Mouse (Mus musculus) retina, postnatal 1 day (tissue): ENCODE data around the gene Shld2.
A peak's percentile ranks its signal among the peaks of the same experiment; 100 is the strongest.
"Not testable (repeated sequence)": the region's sequence is repeated elsewhere in the genome, so short reads cannot be mapped to it uniquely, and the experiment has no call there.

ENCODE experiments used
- DNase-seq: peaks from one replicate; pipeline ENCODE4 v3.0.0-alpha.2; 2012

Gene Shld2

DNA sequence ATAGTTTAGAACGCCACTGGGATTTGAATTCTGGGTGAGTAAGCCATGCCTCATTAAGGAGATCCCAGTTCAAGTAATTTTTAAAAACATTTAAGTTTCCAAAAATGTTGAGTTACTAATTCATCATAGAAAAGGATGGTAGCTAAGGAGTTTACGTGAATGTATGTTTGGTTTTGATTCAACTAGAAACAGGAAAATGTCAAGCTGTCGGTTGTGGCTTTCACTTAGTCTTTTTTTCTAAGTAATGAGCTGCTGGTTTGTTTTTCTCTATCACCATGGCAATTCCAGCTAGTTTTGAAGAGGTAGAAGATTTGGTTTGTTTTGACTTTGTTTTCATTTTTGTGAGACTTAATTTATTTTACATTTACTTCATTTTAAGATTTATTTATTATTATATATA, 7.1 kb upstream of the Shld2 start:
- DNase-seq, result no peak

DNA sequence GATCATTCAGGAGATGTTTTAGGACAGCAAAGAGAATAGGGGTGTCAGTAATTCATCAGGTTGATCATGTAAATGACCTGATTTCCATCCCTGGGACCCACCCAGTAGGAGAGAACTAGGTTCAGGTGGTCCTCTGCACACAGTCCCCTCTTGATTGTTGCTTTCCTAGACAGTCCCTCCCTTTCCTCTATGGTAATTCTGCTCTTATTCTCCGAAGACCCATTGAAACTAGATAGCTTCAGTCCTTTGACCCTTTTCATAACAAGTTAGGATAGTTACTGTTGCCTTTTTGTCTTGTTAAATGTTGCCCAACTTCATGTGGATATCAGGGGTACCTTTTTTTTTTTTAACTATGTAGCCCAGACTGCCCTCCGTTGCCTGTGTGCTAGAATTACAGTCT, 6.1 kb upstream of the Shld2 start:
- DNase-seq, result no peak

DNA sequence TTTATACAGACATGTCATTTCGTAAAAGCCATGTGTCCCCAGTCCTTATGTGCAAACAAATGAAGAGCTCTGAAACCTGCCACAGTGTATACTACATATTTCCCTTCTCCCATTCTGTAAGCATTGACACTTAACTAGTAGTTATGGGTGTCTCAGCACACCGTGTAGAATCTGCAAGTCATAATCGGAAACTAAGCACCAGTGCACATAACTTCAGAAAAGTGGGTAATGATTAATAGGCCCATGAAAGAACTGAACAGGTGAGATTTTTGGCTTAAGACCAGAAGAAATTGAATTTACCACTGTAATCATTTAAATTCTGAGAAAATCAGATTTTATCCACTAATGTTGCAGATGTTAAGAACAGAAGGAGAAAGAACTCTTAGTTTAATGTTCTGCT, 4.5 kb upstream of the Shld2 start:
- DNase-seq, result no peak

DNA sequence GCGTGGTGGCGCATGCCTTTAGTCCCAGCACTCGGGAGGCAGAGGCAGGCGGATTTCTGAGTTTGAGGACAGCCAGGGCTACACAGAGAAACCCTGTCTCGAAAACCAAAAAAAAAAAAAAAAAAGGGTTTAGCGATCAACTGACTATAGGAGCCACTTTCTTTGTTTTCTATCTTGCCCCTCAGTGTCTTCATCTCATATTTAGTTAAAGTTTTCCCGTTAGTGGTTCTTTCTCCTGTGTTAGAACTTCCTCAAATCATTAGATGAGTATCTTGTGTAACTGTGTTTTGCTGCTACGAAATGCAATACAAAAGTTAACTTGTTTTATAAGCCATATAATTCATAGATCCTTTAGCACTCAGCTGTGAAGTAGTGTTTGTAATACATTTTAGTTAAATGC, 4.1 kb upstream of the Shld2 start:
- not testable (repeated sequence) for DNase-seq

DNA sequence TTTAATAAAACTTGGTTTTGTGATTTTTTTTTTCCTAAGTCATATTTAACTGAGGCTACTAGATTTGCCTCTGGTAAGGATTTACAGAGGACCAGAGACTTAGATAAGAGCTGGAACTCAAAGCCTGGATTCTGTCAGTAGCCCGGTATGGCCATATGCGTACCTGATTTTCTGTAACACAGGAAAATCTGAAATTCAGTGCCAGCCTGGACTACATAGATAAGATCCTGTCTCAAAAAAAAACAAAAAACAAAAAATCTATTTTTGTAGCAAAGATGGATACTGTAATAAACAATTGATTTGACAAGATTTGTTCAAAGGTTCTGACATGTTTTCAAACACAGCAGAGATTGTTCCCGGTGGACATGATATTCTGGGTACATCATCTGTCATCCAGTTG, 3.3 kb upstream of the Shld2 start:
- no peak for DNase-seq

DNA sequence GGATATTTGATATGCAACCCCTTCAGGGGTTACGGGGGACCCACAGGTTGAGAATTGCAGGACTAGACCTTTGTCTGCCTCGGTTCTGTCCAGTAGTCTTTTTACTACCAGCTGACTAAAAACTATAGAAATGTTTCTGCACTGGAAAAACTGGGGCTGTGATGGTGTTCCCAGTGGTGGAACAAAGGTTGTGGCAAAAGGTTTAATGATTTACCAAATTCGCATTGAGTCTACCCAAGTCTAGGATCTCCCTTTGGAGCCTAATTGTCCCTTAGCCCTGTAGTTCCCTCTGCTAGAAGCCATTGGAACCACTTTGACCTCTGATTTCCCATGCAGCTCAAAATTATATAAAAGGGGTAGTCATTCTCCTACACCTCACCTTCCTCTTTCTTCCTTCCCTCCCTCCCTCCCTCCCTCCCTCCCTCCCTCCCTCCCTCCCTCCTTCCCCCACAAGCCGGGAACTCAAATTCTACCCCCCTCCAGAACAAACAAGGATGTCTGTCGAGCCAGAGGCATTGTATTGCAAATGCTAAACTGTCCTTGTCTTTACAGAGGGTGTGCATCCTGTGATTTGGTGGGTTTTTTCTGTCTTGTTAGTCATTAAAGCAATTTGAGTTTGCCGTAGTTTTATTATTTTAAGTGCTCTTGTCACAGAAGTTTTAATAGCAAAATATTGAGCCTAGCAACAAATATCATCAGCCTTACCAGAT, 2.2 kb upstream of the Shld2 start:
- DNase-seq, result peak; percentile 14

DNA sequence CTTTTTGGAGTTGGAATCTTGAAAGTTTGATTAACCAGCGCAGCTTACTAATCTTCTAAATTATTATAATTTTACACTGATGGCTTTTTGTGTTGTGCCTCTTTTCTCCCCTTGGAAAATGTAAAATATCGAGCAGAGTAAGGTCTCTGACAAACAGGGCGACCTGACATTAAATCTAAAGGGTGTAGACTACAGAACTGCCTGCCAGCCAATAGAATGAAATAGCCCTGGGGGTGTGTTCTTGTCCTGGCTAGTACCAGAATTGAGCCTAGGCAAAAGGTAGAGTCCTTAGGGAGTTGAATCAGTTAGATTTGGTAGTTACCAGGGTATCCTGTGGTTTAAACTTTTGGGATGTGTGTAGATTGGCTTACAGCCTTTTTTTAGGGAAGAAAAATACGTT, 1.4 kb upstream of the Shld2 start:
- peak; percentile 6 for DNase-seq

DNA sequence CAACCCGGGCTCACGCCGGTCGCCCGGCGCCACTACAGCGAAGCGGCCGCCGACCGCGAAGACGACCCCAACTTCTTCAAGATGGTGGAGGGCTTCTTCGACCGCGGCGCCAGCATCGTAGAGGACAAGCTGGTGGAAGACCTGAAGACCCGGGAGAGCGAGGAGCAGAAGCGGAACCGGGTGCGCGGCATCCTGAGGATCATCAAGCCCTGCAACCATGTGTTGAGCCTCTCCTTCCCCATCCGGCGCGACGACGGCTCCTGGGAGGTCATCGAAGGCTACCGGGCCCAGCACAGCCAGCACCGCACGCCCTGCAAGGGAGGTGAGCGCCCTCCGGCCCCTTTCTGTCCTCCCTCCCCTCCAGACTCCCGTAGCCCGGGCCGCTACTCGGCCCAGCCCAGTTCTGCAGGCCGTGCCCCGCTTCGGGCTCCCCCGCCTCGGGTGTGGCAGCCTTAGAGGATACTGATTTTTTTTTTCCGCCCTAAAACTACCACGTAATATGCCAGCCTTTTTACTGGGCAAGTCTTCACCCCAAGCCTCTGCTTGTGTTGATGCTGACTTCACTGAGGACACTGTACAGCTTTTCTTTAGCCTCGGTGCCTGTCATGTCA, 833 bp upstream of the Shld2 start:
- peak; percentile 69 for DNase-seq

DNA sequence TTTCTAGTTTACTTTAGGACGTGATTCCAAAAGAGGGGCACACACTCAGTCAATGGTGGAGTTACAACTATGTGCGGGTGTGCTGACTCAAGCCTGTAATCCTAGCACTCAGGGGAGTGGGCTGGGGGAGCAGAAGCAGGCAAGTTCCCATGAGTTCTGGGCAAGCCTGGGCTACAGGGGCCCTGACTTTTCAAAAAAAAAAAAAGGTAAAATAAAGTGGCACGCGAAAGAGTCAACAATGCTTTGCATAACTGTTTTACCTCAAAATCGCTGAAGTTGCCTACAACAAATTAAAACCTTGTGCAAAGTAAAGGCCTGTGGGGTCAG, 423 bp downstream of the Shld2 start:
- no peak for DNase-seq

DNA sequence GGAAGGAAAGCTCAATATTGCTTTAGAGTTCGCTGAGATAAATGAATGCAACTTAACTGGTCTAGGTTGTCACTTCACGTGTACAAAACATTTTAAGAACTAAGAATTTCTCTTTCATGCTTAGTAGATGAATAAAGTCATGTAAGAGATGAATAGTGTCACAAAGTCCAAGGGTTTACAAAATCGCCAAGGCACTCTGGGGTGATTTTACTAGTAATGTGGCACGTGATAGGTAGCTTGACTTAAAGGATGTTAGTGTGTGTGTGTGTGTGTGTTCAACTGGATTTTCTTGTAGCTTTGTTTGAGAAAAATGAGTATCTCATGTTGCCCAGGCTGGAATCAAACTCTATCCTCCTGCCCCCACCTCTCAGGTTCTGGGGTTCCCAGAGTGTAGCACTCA, 1.0 kb downstream of the Shld2 start:
- no peak for DNase-seq

DNA sequence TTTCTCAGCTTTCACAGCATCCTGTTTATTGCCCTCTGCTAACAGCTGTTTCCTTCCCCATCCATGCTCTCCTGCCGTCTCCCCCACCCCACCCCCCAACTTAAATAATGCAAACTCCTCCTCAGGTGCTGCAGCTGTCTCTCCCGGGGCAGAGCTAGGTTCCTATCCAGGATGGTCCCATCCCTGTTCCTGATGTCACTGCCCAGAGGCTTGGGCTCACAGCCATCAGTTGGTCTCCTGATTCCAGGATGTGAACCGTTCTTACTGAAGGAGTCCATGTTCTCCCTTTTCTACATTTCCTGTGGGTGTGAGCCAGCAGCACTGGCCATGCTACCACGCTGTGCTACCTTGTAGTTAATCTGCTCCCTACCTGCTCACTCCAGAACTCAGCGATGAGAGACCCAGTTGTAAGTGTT, 7.0 kb downstream of the Shld2 start:
- no peak for DNase-seq

DNA sequence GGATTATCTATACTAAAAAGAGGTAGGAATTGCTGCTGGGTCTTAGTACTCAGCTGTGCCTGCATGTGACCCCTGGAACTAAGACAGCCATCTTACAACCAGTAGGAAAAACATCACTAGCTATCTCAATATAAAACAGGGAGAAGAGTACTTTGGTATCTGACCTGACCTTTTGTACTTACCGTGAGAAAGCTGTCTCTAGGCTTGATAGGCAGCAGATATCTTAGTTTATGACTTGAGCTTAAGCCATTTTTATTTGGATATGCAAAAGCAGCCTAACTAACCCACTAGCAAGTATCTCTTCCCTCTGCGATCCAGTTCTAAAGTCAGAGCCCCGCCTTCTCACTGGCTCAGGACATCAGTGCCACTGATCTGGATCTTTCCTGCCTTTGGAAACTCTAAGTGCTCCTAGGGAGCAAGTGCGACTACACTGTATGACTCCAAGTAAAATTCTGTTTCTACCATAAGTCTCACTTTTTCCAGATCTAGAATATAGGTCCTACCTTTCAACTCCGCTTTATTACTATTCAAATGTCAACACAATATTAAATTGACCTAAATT, 7.5 kb downstream of the Shld2 start:
- no peak for DNase-seq

DNA sequence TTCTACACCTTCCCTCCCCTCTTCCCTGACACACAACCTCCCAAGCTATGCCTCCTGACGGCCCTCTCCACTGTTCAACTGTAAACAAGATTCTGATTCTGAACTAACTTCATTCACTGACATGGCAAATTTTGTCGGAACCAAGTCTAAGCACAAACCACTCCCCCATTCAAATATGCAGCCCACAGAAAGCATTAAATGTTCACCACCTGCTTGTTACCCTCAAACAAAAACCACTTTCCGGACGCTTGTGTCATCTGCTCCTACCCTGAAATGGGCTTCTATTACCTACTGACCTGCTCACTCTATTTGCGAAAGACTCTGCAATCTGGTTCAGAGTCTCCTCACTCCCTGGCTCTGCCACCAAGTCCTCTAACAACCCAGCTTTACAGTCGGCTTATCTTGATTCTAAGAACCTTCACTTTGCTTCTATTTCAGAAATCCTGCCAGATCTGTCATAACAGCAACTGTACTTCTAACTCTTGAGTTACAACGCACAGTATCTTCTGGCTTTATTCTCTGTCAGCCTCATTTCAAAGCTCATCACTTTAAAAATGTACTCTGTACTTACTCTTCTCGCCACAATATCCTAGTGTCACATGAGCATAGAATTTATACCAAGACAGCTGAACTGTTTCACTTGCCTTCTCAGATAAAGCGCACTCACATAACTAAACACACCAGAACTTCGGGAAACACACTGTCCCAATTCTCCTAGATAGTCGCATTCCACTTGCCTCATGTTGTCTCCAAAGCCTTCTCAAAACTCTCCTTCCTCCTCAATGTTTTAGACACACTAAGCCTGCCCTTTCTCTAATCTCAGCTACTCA, 11.2 kb downstream of the Shld2 start:
- DNase-seq, result no peak

DNA sequence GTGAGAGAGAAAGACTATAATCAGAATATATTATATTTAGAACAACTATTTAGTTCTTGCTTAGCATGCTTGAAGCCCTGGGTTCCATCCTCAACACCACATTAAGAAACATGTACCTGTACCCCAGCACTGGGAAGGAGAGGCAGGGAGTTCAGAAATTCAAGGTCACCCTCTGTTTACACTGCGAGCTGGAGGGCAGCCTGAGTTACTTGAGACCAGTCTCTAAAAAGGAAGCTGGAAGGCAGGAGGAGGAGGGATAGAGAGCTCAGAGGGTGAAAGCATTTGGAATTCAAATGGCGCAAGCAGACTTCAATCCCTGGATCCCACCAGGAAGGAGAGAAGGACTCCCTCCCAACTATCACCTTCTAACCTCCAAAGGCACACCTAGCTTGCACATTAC, 12.7 kb downstream of the Shld2 start:
- DNase-seq, result no peak

DNA sequence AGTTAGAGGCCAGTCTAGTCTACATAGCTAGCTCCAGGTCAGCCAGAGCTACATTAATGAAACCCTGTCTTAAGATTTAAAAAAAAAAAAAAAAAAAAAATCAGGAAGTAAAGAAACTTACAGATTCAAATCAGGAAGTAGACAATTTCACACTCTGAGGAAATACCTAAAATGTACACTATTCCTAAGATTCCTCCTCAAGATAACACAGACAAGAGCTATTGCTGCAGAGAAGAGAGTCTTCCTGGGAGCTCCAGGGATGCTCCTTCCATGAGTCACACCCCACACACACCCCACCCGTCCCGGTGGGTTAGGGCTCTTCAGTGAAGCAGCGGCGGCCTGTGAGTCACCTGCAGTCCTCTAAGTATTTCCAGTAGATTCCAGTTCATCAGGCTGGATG, 13.3 kb downstream of the Shld2 start:
- DNase-seq, result no peak

DNA sequence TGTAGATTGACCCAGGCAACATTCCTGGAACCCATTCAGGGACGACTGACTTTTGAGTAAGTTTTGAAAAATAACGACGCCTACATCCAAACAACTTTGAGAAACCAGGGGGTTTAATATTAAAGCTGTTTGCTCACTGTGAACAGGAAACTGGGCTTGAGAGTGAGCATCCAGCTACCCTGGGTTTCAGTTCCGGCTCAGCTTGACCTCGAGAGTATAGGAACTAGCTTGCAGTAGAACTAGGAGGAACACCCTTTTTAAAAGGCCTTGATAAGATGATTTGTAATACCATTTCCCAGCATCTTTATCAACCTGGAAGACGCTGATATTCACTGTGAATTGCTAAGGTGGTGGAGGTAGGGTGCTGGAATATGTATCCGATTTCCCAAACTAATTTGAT, 13.9 kb downstream of the Shld2 start:
- DNase-seq, result no peak

DNA sequence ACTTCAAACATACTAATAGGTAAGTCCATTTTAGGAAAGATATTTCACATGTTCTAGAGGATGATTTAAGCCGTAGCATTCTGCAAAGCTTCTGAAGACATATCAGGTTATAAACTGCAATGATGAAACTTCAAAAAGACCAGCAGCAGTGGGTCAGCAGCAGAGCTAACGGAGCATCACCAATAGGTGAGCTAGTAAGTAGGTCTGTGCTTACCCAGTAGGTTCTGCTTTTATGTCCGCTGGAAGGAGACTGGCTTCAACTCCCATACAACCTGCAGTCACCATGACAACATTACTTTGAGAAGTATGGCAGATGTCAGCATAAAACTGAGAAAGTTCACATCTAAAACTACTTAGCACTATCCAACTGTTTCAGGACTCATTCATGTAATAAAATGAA, 16.7 kb downstream of the Shld2 start:
- DNase-seq, result no peak

DNA sequence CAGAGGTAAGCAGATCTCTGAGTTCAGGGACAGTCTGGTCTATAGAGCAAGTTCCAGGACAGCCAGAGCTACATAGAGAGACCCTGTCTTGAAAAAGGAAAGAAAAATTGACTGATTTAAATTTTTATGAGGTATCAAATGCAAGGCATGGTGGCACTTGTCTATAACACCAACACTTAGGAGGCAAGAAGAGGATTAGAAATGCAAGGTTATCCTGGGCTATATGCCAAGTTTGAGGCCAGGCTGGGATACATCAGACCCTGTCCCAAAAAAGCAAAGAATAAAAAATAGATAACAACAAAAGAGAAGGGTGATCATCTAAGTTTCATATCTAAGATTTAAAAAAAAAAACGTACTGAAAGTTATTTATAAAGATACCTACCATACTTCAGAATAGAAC, 20.1 kb downstream of the Shld2 start:
- DNase-seq, result no peak

DNA sequence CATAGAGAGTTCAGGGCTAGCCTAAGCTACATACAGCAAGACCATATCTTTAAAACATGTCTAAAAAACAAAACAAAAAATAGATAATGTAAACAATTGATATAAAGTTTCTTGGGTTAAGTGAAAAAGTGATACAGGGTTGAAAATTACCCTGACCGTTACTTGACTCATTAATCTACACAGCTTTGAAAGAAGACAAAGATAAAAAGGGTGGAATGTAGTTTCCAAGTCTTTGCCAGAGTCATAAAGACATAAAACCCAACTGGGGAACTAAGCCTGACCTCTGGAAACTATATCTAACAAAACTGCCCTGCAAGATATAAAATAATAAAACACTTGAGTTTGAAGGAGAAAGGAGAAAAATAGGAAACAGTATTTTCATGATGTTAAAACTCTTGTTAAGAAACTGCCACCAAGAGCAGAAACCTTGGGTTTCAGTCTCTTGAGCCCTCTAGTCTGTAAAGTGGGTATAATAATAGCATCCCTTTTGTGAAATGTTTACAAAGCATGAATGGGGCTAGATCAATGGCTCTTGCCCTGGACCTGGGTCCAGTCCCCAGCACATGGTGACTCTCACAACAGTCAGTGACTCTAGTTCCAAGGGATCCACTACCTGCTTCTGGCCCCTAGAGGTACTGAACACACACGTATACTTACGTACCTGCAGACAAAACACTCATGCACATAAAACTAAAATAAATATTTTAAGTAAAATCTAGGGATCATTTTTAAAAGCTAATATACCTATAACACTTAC, 20.9 kb downstream of the Shld2 start:
- no peak for DNase-seq

DNA sequence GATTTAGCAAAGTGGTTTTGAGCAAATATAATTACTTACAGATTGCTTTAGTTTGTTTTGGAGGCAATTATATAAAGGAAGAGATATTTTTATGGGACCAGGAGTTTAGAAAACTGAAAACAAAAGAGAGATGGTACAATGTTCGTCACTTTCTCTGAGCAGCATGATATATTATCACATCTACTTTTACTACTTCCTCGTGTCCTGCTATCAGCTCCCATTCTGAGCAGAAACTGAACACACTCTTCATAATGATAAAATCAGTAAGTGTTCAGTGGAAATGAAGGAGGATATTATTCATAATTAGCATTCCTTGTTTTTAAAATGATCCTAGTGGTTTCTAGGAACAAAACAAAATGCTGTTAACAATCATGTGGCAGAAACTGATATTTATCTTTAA, 21.9 kb downstream of the Shld2 start:
- no peak for DNase-seq

DNA sequence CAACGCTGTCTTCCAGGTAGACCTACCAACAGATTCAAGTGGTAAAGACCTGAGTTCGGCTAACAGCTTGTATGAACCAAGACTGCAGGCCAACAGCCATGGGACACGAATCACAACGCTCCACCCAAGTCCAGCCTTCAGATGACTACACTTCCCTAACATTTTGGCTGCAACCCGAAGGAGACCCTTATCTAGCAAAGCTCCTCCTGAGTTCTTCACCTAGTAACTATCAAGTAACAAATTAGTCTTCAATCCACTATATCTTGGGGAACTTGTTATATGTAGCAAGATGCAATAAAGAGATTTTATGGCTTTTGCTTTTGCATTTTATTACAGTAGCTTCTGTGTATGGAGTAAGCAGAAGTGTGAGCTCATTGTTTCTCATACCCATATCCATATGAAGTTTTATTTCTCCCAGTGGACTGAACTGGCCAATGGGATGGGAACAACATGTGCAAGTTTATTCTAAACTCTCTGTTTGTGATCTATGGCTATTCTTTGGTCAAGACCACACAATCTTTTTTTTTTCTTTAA, 28.5 kb downstream of the Shld2 start:
- DNase-seq, result no peak

DNA sequence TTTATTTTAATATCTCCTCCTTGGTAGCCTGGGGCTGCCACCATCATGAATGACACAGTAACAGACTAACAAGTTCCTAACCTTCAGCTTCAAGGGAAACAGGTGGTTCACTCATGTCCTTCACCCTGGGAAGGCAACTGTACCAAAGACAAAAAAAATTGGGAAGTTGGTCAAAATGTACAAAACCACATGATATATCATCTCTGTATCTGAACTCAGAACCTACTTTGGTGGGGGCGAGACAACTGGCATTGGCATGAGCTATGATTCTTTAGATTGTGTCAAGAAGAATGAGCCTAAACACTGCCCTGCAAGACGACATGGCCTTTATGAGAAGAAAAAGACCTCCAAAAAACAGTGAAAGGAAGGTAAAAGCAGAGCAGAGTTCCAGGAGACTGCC, 29.5 kb downstream of the Shld2 start:
- DNase-seq, result no peak

DNA sequence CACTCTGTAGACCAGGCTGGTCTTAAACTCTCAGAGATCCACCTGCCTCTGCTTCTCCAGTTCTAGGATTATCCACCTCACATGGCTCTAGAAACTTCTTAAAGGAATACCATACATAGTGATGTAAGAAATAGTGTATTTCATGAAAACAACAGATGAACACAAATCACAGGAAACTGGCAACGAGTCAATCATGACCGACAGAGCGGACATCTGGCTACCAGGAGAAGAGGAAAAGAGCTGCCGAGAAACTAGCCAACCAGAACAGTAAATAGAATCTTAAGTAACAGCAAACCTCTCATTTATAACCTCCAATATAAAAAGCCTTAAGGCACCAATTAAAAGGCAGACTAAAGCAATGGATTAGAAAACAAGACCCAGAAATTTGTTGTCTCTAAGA, 30.6 kb downstream of the Shld2 start:
- DNase-seq, result no peak
